In genomic region chr11:58916879-58917744, GRCm38 (mm10) we compare ENCODE assay signal across 8 mouse cellular contexts. TPM values are rescaled to one million over a fixed set of nuclear protein-coding genes. Genes with fewer than 3 reads are reported as not detected.
DNase-seq lines count a peak whose midpoint lies in the region; ATAC-seq lines count a peak whose summit lies in the region.

No protein-coding gene starts in this region.

- no peak overlapping the region for H3K27ac ChIP-seq in midbrain, embryonic 10.5 days (replicated peaks)
- no peak overlapping the region for H3K27ac ChIP-seq in midbrain, embryonic 13.5 days
- H3K27ac ChIP-seq in limb, embryonic 11.5 days (replicated peaks; ENCODE audit: low read depth, low read length), result no peak overlapping the region

- no peak overlapping the region for H3K4me3 ChIP-seq in midbrain, embryonic 10.5 days
- H3K4me3 ChIP-seq in midbrain, embryonic 13.5 days (replicated peaks), result no peak overlapping the region
- H3K4me3 ChIP-seq in limb, embryonic 11.5 days (ENCODE audit: low read depth, low read length), result no peak overlapping the region

- no peak overlapping the region for H3K4me2 ChIP-seq in midbrain, embryonic 13.5 days (replicated peaks)
- no peak overlapping the region for H3K4me2 ChIP-seq in limb, embryonic 11.5 days (ENCODE audit: low read depth, severe bottlenecking)

- H3K27me3 ChIP-seq in midbrain, embryonic 10.5 days (ENCODE audit: low read depth, poor library complexity, severe bottlenecking), result 0 out of 2 replicates have a peak, but pooled peaks cover 6% of the 10 kb centered on the region
- no peaks in the 10 kb centered on the region for H3K27me3 ChIP-seq in midbrain, embryonic 13.5 days
- H3K27me3 ChIP-seq in limb, embryonic 11.5 days (ENCODE audit: control insufficient read depth, insufficient read depth, low read length), result no peaks in the 10 kb centered on the region

- DNase-seq in cerebellum, postnatal 10 days, result peak; percentile 63 to 70
- peak; percentile 40 for DNase-seq in midbrain, embryonic 10.5 days (ENCODE audit: low spot score)
- DNase-seq in c-Kit-positive CD71-positive TER-119-negative erythroid progenitor cells, embryonic 14.5 days (ENCODE audit: low read depth), result peak; percentile 84
- DNase-seq in limb, embryonic 11.5 days (ENCODE audit: low spot score), result peak; percentile 55
- peak; percentile 66 to 78 for DNase-seq in natural killer cell, adult 2 months (ENCODE audit: low spot score in 2 of 2)
- DNase-seq in gastrocnemius, postnatal 36 days, result no peak

- no peaks in the 10 kb centered on the region for H3K9me3 ChIP-seq in midbrain, embryonic 10.5 days (replicated peaks)
- H3K9me3 ChIP-seq in midbrain, embryonic 13.5 days, result no peaks in the 10 kb centered on the region
- H3K9me3 ChIP-seq in limb, embryonic 11.5 days (ENCODE audit: control insufficient read depth, low read length), result no peaks in the 10 kb centered on the region

- WGBS in midbrain, embryonic 10.5 days, result 58% methylated on average over 14 of the region's 14 CpGs
- WGBS in midbrain, embryonic 13.5 days, result 57% methylated on average over 14 of the region's 14 CpGs
- WGBS in limb, embryonic 11.5 days, result 58% methylated on average over 14 of the region's 14 CpGs

- no peak overlapping the region for H3K9ac ChIP-seq in midbrain, embryonic 13.5 days (replicated peaks)
- no peak overlapping the region for H3K9ac ChIP-seq in limb, embryonic 11.5 days (ENCODE audit: low read length)

- intact Hi-C loops in gastrocnemius, postnatal 36 days (cut with DNase I), result no loop called here

- peaks cover 6% of the 10 kb centered on the region for H3K4me1 ChIP-seq in midbrain, embryonic 10.5 days
- peaks cover 9% of the 10 kb centered on the region for H3K4me1 ChIP-seq in midbrain, embryonic 13.5 days (replicated peaks)
- no peaks in the 10 kb centered on the region for H3K4me1 ChIP-seq in limb, embryonic 11.5 days (ENCODE audit: control insufficient read depth, insufficient read depth, low read length)

- no peaks in the 10 kb centered on the region for H3K36me3 ChIP-seq in midbrain, embryonic 10.5 days
- H3K36me3 ChIP-seq in midbrain, embryonic 13.5 days, result no peaks in the 10 kb centered on the region
- no peaks in the 10 kb centered on the region for H3K36me3 ChIP-seq in limb, embryonic 11.5 days (ENCODE audit: control insufficient read depth, insufficient read depth, low read length)

- ATAC-seq in cerebellum, adult (ENCODE audit: insufficient number of reproducible peaks, low FRiP score, low TSS enrichment), result no peak
- no peak for ATAC-seq in midbrain, embryonic 13.5 days
- no peak for ATAC-seq in limb, embryonic 11.5 days (ENCODE audit: insufficient number of reproducible peaks, low FRiP score, low TSS enrichment, low read depth)

RNA-seq across cellular contexts. Expression of gene Btnl10, which starts 0.6 kb away (rescaled TPM):
- not detected in 2 replicates for polyA plus RNA-seq in midbrain, embryonic 10.5 days (2016; fragmentation: Nextera tagmentation; extraction: Ambion mirVana)
- polyA plus RNA-seq in midbrain, embryonic 13.5 days (2015; fragmentation: Nextera tagmentation; extraction: Ambion mirVana), result not detected in 2 replicates
- polyA plus RNA-seq in limb, embryonic 11.5 days (2014; fragmentation: Nextera tagmentation; extraction: Ambion mirVana), result not detected in 2 replicates
- not detected for total RNA-seq in gastrocnemius, postnatal 36 days (2021)

RNA-seq across cellular contexts. Expression of gene Zfp39, which starts 13.1 kb away (rescaled TPM):
- 4.6 and 5.2 TPM in 2 replicates for polyA plus RNA-seq in midbrain, embryonic 10.5 days (2016; fragmentation: Nextera tagmentation; extraction: Ambion mirVana)
- polyA plus RNA-seq in midbrain, embryonic 13.5 days (2015; fragmentation: Nextera tagmentation; extraction: Ambion mirVana), result 4.4 and 5.2 TPM in 2 replicates
- 8.7 and 11.1 TPM in 2 replicates for polyA plus RNA-seq in limb, embryonic 11.5 days (2014; fragmentation: Nextera tagmentation; extraction: Ambion mirVana)
- 1 to 10 TPM; 2.0 to 3.2 TPM for total RNA-seq in gastrocnemius, postnatal 36 days (2021)

RNA-seq across cellular contexts. Expression of gene Rnf187, which starts 21.6 kb away (rescaled TPM):
- 274 and 296 TPM in 2 replicates for polyA plus RNA-seq in midbrain, embryonic 10.5 days (2016; fragmentation: Nextera tagmentation; extraction: Ambion mirVana)
- 453 and 491 TPM in 2 replicates for polyA plus RNA-seq in midbrain, embryonic 13.5 days (2015; fragmentation: Nextera tagmentation; extraction: Ambion mirVana)
- 269 and 275 TPM in 2 replicates for polyA plus RNA-seq in limb, embryonic 11.5 days (2014; fragmentation: Nextera tagmentation; extraction: Ambion mirVana)
- 10 to 100 TPM; 86.9 to 96.5 TPM for total RNA-seq in gastrocnemius, postnatal 36 days (2021)

RNA-seq across cellular contexts. Expression of gene Hist3h2ba, which starts 31.6 kb away (rescaled TPM):
- polyA plus RNA-seq in midbrain, embryonic 10.5 days (2016; fragmentation: Nextera tagmentation; extraction: Ambion mirVana), result 34.1 and 69.6 TPM in 2 replicates
- 383 and 402 TPM in 2 replicates for polyA plus RNA-seq in midbrain, embryonic 13.5 days (2015; fragmentation: Nextera tagmentation; extraction: Ambion mirVana)
- 8.8 and 11.1 TPM in 2 replicates for polyA plus RNA-seq in limb, embryonic 11.5 days (2014; fragmentation: Nextera tagmentation; extraction: Ambion mirVana)
- 1 to 10 TPM; 1.1 to 1.5 TPM for total RNA-seq in gastrocnemius, postnatal 36 days (2021)

RNA-seq across cellular contexts. Expression of gene Hist3h2a, which starts 37.4 kb away (rescaled TPM):
- polyA plus RNA-seq in midbrain, embryonic 10.5 days (2016; fragmentation: Nextera tagmentation; extraction: Ambion mirVana), result 20.4 and 31.6 TPM in 2 replicates
- polyA plus RNA-seq in midbrain, embryonic 13.5 days (2015; fragmentation: Nextera tagmentation; extraction: Ambion mirVana), result 149 and 155 TPM in 2 replicates
- 17.9 and 19.2 TPM in 2 replicates for polyA plus RNA-seq in limb, embryonic 11.5 days (2014; fragmentation: Nextera tagmentation; extraction: Ambion mirVana)
- 10 to 100 TPM in 1 of 2 experiments, 1 to 10 TPM in 1; 9.5 to 10.5 TPM for total RNA-seq in gastrocnemius, postnatal 36 days (2021)

Comparison
In these comparisons a context has a peak if more than half of its experiments do, and no peak if none do; other contexts are left out.
1. DNase-seq: peak in cerebellum, postnatal 10 days (2 of 2), midbrain, embryonic 10.5 days (single experiment), c-Kit-positive CD71-positive TER-119-negative erythroid progenitor cells, embryonic 14.5 days (single experiment), limb, embryonic 11.5 days (single experiment) and natural killer cell, adult 2 months (2 of 2); none in gastrocnemius, postnatal 36 days (0 of 2).